Mouse (Mus musculus): ENCODE measurements at regions not wholly inside any gene's neighbourhood (a gene's known extent, or its start where the extent isn't known, plus 50 kb on each side); places are given as distances from the start of the nearest gene placed in this dataset.

DNA sequence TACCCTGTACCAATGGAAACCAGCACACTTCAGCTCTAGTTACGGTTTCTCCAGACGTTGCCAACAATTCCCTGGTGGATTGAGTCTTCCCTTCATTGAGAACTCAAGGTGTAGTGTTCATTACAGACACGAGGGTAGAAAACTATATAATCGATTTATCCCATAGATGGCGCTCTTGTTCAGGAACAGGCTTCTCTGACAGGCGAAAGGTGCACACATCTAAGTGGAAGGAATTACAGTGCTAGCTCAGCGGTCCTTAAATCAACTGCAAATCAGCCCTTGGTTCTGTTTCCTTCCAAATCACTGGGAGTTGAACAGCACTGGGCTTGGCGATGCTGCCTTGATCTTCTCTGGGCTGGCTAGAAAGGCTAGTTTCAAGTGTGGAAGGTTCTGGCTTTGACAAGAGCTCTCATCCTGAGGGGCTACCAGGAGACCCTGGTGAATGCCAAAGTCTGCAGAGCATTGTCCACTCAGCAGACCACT lies 161.1 kb downstream of the March11 start:
- peak; percentile 6 to 18 for DNase-seq (ENCODE audit: low spot score in 2 of 2)

DNA sequence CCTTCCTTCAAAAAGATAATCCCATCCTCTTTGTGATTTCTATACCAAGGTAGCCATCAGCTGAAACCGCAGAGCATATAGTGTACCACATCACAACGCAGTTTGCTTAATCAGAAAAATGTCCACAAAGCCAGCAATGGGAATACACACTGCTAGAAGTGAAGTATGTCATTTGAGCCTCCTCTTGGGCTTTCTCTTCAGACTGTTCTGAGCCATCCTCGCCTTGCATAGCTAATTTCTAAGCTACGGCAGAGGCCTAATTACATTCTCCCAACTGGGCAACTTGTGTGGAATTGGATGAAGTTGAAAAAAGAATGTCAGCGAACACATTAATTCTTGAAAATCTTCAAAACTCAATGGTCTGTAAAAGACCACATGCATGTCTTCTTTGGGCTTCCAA lies 178.5 kb downstream of the March11 start:
- DNase-seq (ENCODE audit: low spot score in 2 of 2) = no peak
